Mouse (Mus musculus) layer of hippocampus, postnatal 25 days (tissue): ENCODE measurements around the gene Myo15b. TPM values are rescaled to one million over a fixed set of nuclear protein-coding genes. Genes with fewer than 3 reads are reported as not detected.
"Not testable (repeated sequence)": the region's sequence is repeated elsewhere in the genome, so short reads cannot be mapped to it uniquely, and the experiment has no call there.

Experiments
- DNase-seq, 2 experiments: peaks; one replicate each; pipeline ENCODE4 v3.0.0; 2022; ENCODE audit warnings: mixed read lengths in 2 of 2, low spot score in 1 of 2; ENCODE audit errors: extremely low spot score in 1 of 2
- total RNA-seq, 2 experiments: library from RNA; stranded (reverse); gene quantifications; 2 replicates each; pipeline ENCODE4 v1.2.3; 2021

Myo15b gene
- total RNA-seq, 2 experiments from 2014 or later = 0.27 to 0.28 TPM

DNA sequence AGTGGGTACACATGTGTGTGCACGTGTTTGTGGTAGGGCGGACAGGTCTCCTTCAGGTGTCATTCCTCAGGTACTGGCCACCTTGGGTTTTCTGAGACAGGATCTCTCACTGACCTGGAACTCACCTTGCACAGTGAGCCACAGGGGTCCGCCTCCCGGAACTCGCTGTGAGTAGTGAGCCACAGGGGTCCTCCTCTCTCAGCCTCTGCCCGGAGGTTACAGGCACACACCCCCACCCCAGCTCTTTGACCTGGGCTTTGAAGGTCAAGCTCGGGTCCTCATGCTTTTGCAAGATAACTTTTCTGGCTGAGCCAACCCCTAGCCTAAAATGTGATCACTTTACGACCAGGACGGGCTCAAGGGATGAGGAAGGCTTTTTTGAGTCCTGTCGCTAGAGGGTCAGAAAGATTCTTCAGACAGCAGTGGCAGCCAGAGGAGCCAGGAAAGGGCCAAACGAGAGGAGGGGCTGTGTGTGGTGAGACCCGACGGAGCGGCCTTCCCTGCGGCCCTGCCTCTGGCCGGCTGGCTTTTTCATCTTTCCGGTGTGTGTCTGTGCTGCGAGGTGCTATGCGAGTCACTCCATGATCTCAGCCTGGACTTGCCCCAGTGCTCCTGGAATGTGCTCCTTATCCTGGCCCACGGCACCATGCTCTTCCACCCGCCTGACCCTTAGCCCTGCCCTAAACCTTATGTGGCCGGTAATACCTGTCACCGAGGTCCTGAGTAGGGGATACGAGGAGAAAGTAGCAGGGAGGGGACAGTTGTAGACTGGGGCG is 27.5 kb upstream of the Myo15b start:
- no peak for DNase-seq

DNA sequence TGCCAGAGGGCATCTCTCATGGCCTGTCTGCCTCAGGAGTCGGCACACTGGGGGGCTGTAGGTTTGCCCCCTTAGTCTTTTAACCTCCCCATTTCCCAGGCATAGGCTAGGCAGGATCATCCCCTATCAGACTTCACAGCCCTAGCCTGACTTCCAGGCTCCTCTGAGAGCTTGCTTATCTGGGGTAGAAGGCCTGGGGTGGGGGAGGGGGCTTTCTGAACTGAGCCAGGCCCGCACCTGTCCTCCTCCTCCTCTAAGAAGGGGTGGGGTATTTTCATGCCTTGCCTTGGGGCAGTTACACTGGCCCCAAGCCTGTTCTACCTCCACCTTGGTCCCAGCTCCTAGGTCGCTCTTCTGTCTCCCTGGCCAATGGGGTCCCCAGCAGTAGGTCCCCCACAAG is 26.7 kb upstream of the Myo15b start:
- DNase-seq = no peak

DNA sequence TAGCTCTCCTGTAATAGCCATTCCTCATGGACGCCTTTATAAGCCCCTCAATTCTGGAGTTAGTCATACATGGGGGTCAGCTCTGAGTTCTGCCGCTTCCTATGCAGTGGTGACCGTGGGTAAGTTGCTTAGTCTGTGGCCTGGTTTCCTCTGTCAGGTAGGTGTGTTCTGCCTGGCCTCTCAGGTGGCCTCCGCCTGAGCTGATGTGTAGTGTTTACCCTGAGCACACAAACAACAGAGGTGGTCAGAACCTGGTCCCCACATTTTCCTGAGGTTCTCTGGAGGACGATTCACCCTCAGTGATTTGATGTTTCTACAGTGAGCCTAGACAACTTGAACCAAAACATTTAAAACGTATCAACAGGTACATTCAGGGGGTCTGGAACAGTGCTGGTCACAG is 26.1 kb upstream of the Myo15b start:
- DNase-seq = no peak

GRCm38 (mm10) chr11:115832523-115832922 is 25.7 kb upstream of the Myo15b start:
- DNase-seq = no peak

DNA sequence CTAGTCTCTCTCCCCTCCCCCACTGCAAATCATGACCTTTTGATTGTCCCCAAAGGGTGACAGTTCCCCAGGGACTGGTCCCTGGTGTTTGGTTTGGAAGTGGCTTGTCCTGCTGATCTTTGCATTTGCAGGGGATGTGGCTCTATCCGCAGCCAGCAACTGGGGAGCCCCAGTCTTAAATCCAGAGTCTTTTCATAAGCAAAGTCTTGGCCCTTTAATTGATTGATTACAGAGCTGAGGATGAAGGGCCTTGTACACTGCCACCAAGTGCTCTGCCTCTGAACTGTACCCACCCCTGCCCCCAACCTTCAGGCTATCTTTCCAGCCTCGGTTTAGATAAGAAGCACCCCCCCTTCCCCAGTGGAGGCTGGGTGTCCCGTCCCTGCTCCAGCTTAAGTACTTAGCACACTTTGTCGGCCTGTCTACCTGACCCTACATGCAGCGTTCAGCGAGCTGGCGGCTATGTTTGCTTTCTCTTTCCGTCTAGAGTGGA is 25.1 kb upstream of the Myo15b start:
- DNase-seq = no peak

DNA sequence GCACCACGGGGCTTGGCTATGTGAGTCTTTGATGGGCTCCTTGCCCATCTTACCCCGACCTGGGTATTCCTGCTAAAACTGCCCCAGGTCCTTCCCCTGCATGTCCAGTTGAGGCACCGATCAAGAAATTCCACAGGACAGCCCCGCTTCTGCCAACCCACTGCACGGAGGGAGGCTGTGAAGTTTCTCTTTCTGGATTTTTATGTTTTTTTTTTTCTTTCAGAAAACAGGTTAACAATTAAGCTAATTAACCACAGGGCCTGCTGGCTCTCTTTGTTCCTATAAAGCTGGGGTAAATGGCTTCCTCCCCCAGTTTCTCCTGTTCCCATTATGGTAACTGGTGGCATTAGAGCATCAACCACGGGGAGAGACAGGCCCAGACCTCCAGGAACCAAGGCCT is 24.2 kb upstream of the Myo15b start:
- DNase-seq = no peak

- no peak for DNase-seq
Observed at GRCm38 (mm10) chr11:115836656-115837395, 21.4 kb upstream of the Myo15b start.

DNA sequence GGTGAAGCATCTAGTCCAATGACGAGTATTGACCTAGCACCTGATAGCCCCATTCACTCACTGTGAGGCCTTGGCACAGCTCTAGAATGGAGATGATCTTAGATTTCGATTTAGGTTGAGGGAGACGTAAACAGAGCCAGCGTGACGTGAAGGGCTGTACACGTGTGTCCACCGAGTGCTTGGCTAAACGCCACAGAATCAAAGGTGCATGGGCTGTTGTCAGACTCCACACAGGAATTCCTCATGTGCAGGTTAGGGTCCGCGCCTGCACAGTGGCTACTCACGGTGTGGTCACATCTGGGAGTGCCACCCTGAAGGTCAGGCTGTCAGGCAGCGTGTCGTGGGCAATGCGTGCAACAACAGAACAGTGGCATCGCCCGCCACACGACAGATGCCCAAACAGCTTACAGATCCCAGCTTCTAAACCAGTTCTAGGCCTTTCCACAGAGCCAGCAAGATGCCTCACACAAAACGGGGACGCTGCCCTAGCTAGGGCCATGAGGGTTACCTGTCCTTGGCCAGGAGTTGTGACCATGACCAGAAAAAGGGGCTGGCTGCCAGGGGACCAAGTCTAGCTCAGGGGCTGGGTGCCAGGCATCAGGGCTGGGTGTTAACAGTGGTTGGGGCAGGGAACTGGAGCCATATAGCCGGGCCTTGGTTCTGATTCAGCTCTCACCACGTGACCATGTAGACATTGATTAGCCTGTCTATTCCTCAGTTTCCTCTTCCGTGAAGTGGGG is 20.4 kb upstream of the Myo15b start:
- DNase-seq = no peak

DNA sequence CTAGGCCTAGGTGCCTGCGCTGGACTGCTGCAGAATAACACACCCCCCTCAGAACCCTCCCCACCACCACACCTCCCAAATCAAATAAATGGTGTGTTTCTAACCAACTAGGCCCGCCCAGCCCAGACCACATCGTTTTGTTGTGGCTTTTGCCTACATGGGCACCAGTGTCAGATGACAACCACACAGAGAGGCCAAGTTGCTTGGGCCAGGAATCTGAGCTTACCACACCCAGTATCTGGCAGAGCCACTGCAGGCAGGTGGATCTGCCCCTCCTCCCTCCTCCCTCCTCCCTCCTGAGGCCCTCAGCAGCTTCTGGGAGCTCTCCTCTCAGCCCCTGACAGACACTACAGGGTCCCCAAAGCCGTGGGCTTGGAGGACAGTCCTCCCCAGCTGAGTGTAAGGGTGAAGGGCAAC is 19.3 kb upstream of the Myo15b start:
- no peak for DNase-seq

DNA sequence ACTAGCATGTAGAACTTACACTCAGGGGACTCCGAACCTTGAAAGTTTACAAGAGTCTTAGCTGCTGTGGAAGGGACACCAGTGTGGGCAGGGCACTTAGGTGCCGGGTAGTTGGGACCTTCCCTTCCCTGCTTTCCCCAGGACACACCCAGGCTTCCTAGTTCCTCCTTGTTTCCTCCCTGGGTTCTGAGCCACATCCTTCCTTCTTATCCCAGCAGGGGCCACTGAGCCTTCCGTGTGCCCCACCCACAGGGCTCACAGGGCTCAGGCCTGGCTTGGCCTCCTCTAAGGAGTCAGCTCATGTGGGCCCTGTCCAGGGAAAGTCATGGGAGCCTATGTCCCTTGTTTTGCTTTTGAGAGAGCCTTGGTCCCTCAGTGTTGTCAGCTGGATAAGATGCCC is 18.5 kb upstream of the Myo15b start:
- no peak for DNase-seq

- no peak for DNase-seq
Observed at GRCm38 (mm10) chr11:115841044-115841443, 17.2 kb upstream of the Myo15b start.

- DNase-seq = no peak
Observed at GRCm38 (mm10) chr11:115841961-115842550, 16.1 kb upstream of the Myo15b start.

- DNase-seq = no peak
Observed at GRCm38 (mm10) chr11:115843141-115843890, 14.9 kb upstream of the Myo15b start.

- DNase-seq = no peak
Observed at GRCm38 (mm10) chr11:115843891-115844239, 14.3 kb upstream of the Myo15b start.

- DNase-seq = no peak
Observed at GRCm38 (mm10) chr11:115844240-115844639, 14.0 kb upstream of the Myo15b start.

GRCm38 (mm10) chr11:115845819-115846218 is 12.4 kb upstream of the Myo15b start:
- DNase-seq = no peak

DNA sequence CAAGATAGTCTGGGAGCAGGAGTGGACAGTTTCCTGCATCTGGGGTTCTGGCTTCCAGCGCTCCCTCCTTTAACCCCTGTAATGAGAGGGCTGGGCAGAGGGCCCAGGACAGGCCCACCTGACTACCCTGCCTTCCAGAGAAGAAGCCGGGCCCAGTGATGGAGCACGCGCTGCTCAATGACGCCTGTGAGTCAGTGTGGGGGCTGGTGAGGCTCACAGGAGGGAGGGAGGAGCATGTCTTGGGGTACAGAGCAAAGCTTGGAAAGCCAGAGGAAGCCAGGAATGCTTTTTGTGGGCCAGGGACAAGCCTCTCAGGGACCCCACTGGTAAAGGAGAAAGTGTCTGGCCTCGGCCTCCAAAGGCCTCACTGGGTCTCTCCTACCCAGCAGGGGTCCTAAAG is 3.5 kb upstream of the Myo15b start:
- no peak for DNase-seq

- DNase-seq = not testable (repeated sequence)
Observed at GRCm38 (mm10) chr11:115857146-115857545, 1.1 kb upstream of the Myo15b start.

DNA sequence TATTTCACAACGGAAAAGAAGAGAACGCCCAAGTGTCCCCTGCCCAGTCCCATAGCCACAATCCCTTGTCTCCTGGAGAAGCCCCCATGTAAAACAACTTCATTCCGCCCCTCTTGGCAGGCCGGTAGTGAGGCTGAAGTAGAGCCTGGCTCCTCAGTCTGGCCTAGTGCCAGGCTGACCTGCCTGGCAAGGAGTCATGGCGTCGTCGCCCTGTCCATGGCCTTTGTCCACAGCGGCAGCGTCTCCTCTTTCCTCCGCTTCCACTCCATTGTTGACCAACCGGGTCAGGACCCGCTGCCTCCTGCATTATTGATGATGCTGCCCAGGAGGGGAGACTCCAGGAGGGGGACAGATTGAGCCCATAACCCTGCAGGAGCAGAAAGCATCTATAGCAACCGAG is 270 bp upstream of the Myo15b start:
- no peak for DNase-seq
